Mouse (Mus musculus) gastrocnemius, postnatal 14 days (tissue): ENCODE measurements at regions not wholly inside any gene's neighbourhood (a gene's known extent, or its start where the extent isn't known, plus 50 kb on each side); places are given as distances from the start of the nearest gene placed in this dataset.

ENCODE experiments used
- DNase-seq: peaks from one replicate; pipeline ENCODE4 v3.0.0; 2021; ENCODE audit warnings: mixed read lengths
- intact Hi-C: fragments of 180-260 bp; cut with DNase I; formaldehyde crosslinking; loops from one replicate; pipeline ENCODE4 v1.15.1; 2025; ENCODE audit warnings: low total_unique reads

DNA sequence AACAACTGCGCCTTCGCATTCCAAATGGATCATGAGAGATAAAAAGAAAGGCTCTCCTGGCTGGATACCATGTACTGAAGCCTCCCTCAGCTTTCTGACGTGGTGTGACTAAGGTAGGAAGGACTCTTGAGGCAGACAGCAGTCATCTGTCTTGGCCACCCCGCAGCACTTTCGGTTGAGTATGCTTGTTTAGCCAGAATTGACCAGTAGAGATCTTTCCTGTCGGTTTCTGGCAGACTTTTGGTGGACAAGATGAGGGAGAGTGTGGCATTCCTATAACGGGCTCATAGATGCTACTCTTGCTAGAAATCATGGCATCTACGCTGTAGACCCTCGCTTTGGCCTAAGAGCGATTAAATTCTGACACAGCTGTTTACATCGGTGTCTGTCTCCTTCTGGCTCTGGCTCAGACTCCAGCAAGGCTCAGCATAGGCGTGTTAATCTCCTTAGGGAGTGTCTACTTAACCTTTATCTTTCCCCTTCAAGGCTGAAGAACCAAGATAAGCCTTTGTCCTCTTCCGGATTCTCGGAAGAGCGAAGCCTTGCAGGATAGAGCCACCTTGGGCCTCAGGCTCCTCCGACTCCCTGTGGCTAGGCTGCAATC is 123.6 kb downstream of the Cd83 start:
- no peak for DNase-seq
- intact Hi-C loops: no loop called here

DNA sequence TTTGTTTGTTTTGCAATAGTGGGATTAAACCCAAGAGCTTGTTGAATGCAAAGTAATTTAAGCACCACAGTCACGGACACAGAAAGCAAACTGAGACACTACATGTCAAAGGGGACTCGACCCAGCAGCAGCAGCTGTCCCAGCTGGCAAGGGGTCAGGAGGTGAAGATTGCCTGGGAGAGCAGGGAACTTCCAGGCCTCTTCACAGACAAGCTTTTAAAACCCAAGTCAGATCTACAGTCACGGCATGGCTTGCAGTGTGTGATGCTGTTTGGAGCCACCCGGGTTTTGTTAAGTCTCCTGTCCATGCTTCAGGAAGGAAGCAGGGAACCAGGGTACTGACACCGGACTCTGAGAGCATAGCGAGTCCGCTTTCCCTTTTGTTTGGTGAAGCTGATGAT is 125.4 kb downstream of the Cd83 start:
- no peak for DNase-seq
- intact Hi-C loops: no loop called here

DNA sequence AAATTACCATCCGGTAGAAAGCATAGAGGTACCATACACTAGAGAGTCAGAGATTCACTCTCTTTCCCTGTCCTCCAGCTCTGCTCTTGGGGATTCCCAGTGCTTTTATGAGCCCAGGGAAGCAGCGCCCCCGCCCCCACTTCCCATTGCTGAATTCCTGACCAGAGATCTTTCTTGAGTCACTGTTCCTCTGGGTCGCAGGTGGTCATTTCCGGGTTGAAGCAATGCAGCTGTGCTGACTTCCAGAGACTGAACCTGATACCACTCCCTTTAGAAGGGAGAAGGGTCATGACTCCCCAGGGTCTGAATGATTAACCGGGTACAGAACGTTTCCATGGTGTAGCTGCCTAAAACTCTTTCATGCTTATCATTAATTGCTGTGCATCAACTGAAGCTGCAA is 128.9 kb downstream of the Cd83 start:
- no peak for DNase-seq
- intact Hi-C loops: no loop called here

DNA sequence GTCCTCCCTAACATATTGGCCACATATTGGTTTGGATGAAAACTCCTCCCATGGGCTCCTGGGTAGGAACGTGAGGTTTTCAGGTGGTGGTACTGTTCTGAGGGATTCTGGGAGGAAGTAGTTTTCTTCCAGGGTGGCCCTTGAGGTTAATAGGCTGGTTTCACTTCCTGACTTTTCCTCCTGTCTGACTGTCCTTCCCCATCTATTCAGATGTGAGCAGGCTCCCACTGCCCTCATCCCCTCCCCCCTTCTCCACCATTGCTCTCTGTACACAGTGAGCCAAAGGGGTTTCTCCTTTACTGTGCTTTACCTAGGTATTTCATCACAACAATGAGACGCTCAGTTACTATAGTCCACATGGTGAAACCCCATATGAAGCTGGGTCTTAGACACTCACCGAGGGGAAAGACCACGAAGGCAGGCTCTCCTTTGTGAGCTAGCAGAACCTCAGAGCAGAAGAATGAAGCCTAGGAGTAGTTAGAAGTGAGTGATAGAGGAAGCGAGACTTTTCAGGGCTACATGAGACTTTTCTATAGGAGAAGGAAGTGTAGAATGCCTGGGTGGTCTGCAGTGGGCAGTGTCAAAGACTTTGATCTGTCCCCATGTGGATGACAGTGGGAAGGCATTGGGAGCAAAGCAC is 135.3 kb downstream of the Cd83 start:
- intact Hi-C loops: no loop called here
- DNase-seq: no peak

DNA sequence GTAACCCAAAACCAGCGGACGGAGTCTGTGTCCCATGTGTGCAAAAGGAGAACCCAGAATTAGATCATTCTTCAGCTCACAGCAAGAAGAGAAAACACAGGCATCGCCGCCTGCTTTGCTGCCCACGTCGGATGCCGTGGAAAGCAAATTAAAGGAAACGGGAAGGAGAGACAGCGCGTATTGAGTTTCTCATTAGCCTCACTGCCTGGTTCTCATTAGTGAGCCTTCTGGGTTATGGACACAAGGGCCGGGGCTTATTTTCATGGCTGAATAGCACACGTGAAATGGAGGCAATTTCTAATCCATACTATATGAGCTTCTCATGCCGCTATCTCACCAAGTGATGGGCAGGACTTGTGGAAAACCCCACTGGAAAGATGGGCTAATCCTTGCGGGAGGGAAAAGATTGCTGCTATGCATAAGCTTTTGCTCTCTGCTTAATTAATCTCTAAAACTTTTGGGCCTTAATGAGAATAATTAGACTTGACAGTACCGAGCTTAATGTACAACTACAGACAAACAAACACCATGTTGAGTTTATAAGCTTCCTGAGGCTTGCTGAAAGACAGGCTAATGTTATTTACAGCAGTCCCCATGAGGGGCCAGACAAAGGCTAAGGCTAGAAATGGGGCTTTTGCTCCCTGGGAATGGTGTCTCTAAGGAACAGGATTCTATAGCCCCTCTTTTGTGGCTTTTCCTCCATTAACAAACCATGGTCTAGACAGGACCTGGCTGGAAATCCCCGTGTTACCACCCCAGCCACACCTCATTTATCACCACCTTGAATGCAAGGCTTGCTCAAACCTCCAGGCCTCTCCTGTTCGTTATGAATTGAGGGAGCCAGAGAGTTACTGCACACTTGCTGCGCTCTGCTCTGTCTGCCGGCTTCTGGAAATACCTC is 145.8 kb downstream of the Cd83 start:
- DNase-seq: no peak
- intact Hi-C loops: no loop called here

DNA sequence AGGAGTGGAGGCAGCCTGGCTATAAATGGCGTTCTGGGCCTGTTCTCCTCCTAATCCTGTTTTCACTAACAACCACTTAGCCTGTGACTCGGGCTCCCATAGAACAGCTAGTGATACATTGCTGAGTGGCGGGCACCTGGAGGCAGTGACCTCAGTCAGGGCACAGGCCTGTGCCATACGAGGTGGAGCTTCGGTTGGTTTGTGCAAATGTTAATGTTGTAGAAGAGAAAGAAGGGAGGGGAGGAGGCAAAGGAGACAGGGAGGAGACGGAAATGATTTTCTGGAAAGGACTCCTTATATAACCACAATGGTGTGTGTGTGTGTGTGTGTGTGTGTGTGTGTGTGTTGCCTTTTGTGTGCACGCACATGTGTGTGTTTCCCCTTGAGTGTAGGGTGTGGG is 148.4 kb downstream of the Cd83 start:
- intact Hi-C loops: no loop called here
- no peak for DNase-seq

DNA sequence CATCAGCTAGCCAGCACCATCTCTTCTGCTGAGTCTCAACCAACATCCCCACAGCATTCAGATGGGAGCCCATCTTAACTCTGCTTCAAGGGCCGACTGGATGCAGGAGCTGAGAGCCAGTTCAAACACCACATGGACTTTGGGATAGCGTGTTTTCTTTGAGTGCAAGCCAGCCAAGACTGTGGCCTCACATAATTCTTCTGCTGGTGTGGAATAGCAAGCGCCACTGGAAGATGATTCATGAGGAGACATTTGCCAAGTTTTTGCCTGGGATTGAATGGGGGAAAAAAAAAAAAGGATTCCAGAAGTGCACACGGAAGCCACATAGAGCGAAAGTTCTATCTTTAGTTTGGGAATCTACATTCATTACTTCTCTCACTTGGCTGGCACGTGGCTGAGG is 150.7 kb downstream of the Cd83 start:
- no peak for DNase-seq
- intact Hi-C loops: no loop called here

DNA sequence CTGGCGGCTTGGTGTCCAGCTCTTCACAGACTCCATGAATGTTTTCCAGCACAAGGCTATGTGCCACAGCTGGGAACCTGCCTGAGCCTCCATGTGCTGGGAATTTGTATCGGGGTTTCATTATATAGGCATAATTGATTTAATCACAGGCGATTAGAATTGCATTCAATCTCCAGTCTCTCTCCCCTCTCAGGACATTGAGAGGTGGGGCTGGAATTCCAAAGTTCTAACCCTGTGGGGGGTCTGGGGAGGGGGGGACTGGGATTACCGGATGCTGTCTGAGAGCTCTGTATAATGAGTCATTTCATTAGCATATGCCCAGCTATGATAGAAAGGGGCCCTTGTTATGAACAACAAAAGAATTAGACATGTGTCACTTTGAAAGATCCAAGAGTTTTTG is 151.9 kb downstream of the Cd83 start:
- DNase-seq: no peak
- intact Hi-C loops: no loop called here

DNA sequence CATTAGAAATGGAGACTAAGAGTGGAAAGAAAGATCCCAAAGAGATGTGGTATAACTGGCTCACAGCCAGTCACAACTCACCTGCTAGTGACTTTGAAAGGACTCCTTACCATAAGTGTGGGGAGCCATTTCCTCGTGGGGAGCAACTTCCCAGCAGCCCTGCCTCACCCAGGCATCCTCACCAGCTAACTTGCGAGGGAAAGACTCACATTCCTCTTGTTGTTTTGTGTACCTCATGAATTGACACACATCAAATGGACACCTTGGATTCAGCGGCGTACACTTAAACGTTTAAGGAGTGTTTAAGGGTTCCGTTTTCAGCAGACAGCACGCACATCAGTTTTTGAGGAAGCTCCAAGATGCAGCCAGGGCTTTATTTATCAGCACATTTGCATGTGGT is 154.0 kb downstream of the Cd83 start:
- DNase-seq: no peak
- intact Hi-C loops: no loop called here

DNA sequence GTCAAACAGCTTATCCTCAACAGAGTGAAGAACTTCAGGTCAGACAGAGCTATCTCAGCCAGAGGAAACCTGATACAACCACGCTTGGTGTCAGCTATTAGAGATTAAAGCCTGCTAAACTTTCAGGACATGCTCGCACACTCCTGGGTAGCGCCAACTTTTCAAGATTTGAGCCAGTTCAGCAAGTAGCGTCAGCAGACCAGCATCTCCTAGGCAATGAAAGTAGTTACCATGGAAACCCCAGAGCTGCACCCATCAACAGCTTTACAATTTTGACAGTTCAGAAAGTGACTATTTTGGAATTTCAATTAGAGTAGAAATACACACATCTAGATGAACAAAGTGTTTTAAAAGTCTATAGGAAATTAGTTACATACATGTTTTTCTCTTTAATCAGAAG is 154.8 kb downstream of the Cd83 start:
- no peak for DNase-seq
- intact Hi-C loops: no loop called here

DNA sequence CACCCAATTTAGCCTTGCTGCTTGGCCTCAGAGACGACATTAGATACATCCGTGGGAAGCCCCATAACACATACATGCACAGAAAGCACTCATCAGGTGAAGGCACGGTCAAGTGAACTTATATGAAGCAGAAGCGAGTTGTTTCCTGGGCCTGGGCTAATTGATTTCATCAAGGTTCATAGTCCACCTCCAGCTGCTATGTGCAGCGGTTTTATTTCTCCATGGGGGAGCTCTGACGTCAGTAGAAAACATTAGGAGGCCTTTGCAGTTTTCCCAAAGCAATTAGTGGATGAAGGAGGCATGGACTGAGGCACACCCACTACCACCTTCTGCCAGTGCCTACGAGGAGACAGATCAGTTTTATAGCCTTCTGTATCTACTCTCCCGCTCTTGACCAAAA is 157.2 kb downstream of the Cd83 start:
- no peak for DNase-seq
- intact Hi-C loops: no loop called here

DNA sequence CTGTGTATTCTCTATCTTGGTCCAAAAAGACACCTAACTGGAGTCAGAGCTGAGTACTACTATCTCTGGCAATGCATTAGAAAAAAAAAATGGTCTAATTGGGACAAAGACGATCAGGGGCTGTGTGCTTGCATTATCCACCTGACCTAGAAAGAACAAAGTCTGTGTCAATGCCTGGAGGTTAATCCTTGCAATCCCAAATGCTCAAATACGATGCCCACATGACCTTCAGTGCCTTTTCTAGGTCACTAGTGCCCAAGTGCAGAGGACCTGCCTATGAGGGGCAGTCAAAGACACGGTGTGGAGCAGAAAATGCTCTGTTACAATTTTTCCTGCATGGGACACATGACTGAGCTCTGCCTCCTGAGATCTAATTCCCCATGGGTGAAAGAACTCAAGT is 164.0 kb downstream of the Cd83 start:
- intact Hi-C loops: loop anchor here (5.0 kb wide), 1 partner anchor 499 kb away; no protein-coding TSS in a partner anchor
- no peak for DNase-seq

DNA sequence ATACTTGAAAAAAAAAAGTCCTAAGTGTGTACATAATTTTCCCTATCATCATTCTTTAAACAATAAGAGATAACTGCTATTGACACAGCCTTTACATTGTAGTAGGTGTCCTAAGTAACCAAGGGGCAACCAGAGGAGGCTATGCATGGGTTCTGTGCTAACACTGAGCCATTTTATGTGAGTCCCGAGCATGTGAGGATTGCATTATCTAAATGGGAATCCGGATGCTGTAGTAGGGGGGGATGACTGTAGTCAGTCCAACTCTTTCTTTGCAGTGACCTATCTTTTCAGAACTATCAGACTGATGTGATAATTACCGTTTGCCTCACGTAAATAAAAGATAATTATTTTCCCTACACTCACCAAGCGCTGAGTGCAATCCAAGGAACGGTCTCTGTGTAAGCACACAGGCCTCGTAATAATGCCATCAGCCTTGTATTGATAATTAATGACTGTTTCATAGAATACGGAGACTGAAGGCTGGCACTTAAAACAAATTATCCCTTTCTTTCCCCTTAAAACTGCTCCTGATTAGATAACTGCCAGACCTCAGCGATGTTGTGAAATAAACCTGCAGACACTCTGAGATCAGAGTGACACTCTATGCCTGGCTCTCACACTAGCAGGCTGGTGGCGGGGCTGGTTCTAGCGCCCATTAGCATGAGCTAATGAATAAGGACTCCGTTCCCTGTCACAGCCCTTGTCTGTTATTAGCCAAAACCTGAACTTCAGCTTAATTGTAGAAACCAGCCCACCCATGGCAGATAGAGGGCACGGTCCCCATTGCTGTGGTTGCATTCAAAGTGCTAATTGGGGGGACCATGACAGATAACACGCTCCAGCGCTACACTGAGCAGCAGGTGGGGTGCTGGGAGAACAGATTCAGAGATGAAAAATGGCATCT is 165.4 kb downstream of the Cd83 start:
- intact Hi-C loops: loop anchor here (5.0 kb wide), 1 partner anchor 497 kb away; no protein-coding TSS in a partner anchor
- no peak for DNase-seq

DNA sequence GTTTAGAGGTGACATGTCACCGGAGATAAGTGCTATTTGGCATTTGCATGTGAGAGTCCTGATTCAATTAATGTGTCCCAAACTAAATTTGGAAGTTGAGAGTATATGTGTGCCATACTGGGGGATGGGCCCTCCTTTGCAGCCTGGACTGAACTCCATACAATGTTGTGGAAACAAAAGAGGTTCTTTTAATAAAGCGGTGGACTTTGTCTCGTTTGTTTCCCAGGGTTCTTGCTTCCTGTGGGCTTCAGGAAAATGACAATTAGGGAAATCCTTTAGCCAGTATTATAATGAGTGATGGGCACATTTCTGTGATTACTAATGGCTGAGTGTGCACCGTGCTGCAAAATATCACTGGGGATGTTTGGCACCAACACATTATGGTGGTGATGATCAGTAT is 167.9 kb downstream of the Cd83 start:
- DNase-seq: no peak

DNA sequence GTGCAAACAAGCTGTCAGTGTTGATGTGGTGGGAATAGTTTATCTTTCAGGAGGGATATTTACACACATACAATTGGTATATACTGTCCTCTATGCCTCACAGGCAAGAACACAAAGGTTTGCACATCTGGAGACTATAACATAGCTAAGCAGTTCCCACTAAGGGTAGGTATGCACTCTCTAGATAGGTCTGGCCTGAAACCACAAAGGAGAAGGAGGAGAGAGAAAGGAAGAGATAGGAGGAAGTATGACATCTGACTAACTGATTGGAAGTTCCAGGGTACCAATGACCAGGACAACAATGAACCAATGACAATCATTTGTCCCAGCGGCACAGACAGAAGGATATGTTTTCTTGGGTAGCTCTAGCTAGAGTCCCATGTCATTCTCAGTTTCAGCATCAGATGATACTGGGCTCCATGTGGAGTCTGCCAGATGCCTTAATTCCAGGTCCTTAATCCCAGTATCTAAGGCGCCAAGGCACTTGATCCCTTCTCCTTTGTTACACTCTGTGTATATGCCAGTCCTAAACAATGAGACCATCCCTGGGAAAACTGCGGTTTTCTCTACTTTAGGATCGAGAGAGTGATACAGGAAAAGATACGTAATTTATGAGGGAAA is 168.5 kb downstream of the Cd83 start:
- DNase-seq: no peak
- intact Hi-C loops: no loop called here

More for the DNA sequence above, 167.9 kb downstream of the Cd83 start:
- intact Hi-C loops: no loop called here

DNA sequence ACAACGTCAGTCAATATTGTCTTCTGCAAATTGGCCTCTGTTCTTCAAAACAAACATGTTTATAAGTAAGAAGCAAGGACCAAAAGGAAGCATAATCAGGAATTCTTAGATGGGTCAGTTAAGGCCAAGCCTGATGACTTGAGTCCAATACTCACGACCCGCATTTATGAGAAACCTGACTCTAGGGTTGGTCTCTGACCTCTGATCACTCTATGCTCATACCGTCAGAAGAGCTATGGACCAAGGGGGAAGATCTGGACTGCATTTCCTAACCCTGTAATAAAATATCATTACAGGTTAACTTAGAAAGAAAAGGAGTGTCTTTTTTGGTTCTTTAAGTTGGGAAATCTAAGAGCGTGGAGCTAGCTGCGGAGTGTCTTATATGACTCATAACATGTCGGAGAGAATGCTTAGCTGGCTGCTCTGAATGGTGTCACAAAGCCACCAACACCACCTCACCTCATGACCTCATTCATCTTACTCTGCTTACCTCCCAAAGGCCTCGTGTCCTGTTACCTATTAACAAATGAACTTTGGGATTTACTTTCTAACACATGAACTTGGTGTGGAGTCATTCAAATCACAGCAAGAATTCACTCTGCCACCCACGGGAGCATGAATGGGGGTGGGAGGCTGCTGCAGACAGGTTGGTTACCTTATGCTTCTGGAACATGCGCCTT is 170.3 kb downstream of the Cd83 start:
- DNase-seq: no peak

DNA sequence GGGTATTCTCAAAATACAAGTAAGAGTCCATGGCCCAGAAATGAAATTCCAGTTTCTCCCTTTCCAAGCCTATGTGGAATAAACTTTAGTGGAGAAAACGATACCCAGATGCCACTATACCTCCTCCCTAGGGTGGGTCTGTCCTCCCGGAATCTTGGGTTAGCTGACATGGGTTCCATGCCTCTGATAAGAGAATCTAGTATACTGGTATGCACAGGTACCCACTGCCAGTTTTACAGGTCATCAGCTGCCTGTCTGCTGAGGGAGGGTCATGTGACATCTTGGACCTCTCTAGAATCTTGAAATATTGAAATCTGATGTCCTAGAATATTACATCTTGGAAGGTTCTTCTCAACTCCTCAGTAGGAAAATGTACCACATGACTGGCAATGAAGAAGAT is 172.5 kb downstream of the Cd83 start:
- DNase-seq: no peak
- intact Hi-C loops: no loop called here

More for the DNA sequence above, 170.3 kb downstream of the Cd83 start:
- intact Hi-C loops: no loop called here

DNA sequence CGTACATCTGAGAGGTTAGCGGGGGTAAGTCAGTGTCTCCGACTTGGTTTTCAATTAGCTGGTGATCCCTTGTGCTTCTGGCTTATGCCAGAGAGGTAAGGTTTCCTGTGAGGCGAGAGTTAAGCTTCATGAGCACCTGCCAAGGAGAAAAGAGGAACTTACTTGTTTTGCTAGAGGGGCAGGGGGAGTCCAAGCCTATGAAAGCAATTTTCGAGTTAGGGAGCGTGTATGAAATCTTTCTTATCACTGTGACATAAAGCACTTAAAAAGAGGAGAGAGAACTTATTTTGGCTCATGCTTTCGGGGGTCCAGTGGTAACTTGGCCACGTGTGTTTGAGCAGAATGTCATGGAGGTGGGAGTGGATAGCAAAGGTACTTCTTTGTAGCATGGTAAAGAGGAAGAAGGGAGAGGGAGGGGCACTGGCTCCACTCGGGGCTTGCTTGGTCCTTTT is 174.6 kb downstream of the Cd83 start:
- intact Hi-C loops: no loop called here
- DNase-seq: no peak
